Comparison of ENCODE assay signal across 28 mouse cellular contexts in genomic region chr12:83789051-83789780, GRCm38 (mm10). TPM values are rescaled to one million over a fixed set of nuclear protein-coding genes. Genes with fewer than 3 reads are reported as not detected.
DNase-seq lines count a peak whose midpoint lies in the region; ATAC-seq and TF ChIP-seq lines count a peak whose summit lies in the region.
"Had no signal": no experiment of that assay in that cellular context is flagged by ENCODE, and none has a peak within 500 bp of the region (broad histone marks: within the 10 kb centered on the region; RNA-seq: fewer than 3 reads in every experiment).

No protein-coding gene starts in this region.

- TF ChIP-seq CTCF in liver, adult 2 months (IDR thresholded peaks at IDR 0.05; ENCODE audit: low read depth, low read length): no peak
- no peak for TF ChIP-seq CTCF in G1E (IDR thresholded peaks at IDR 0.05; ENCODE audit: low read depth, low read length)
- TF ChIP-seq CTCF in layer of hippocampus, adult 2 months (conservative IDR thresholded peaks at IDR 0.05): no peak

- no peak for TF ChIP-seq POLR2A in liver, adult 2 months (IDR thresholded peaks at IDR 0.05; ENCODE audit: extremely low read depth, insufficient read depth, low read length)

- H3K9ac ChIP-seq in liver, adult 2 months (ENCODE audit: low read depth, low read length): no peak overlapping the region
- H3K9ac ChIP-seq: embryonic facial prominence, embryonic 15.5 days; forebrain, postnatal 0 days; hindbrain, embryonic 15.5 days had no signal

- peak; percentile 91 for DNase-seq in heart, adult 11 months
- DNase-seq in heart, postnatal 14 days: no peak
- DNase-seq in liver, adult 2 months (ENCODE audit: extremely low read depth, low read depth, low spot score): peak; percentile 88
- DNase-seq in liver (no peak), G1E (ENCODE audit: low spot score) (no peak)
- DNase-seq in layer of hippocampus, adult 2 months (ENCODE audit: low spot score in 2 of 2): no peak
- DNase-seq: adrenal gland, adult 8-10 months; adrenal gland, postnatal 25 days; cerebellum, adult 11-12 months; cerebellum, adult 8-10 months; cerebellum, postnatal 10 days; cerebellum, postnatal 36 days; embryo, embryonic 11 days; forebrain, postnatal 0 days; gastrocnemius, postnatal 10 days; gastrocnemius, postnatal 36 days; heart, postnatal 36 days had no signal

- no peaks in the 10 kb centered on the region for H3K27me3 ChIP-seq in liver, adult 2 months (ENCODE audit: control insufficient read depth, insufficient read depth, low read length)
- H3K27me3 ChIP-seq in G1E (ENCODE audit: insufficient read depth, low read length): peaks cover 40% of the 10 kb centered on the region
- H3K27me3 ChIP-seq: embryonic facial prominence, embryonic 15.5 days; hindbrain, embryonic 15.5 days had no signal

- H3K4me1 ChIP-seq in liver, adult 2 months (ENCODE audit: control insufficient read depth, insufficient read depth, low read length): peaks cover 29% of the 10 kb centered on the region
- no peaks in the 10 kb centered on the region for H3K4me1 ChIP-seq in G1E (ENCODE audit: insufficient read depth, low read depth, low read length)
- H3K4me1 ChIP-seq: hindbrain, embryonic 15.5 days had no signal

- H3K36me3 ChIP-seq in liver, adult 2 months (ENCODE audit: control insufficient read depth, insufficient read depth, low read length): 0 out of 2 replicates have a peak, but pooled peaks cover 3% of the 10 kb centered on the region
- H3K36me3 ChIP-seq in G1E (replicated peaks): peaks cover 38% of the 10 kb centered on the region
- H3K36me3 ChIP-seq: hindbrain, embryonic 15.5 days had no signal

- intact Hi-C loops in heart, postnatal 14 days (cut with DNase I): no loop called here

- H3K9me3 ChIP-seq in G1E (replicated peaks): no peaks in the 10 kb centered on the region
- H3K9me3 ChIP-seq: embryonic facial prominence, embryonic 15.5 days; hindbrain, embryonic 10.5 days; hindbrain, embryonic 15.5 days had no signal

- ATAC-seq in G1E (ENCODE audit: extremely low read depth, insufficient number of reproducible peaks, low FRiP score, poor library complexity, severe bottlenecking): no peak
- ATAC-seq: activated CD4-positive, CD25-positive, alpha-beta regulatory T cell, adult 4 months; CD4-positive, CD25-positive, alpha-beta regulatory T cell, adult 4 months; forebrain, embryonic 14.5 days; forebrain, postnatal 0 days; inflammation-experienced regulatory T-cells, adult 6 months; intestine, embryonic 16.5 days had no signal

- 67% methylated on average over 17 of the region's 17 CpGs for WGBS in liver, adult 2 months

- no peaks in the 10 kb centered on the region for H3K79me2 ChIP-seq in liver, adult 2 months (ENCODE audit: control insufficient read depth, insufficient read depth, low read length)

- peak overlapping the region; percentile 75 for H3K27ac ChIP-seq in liver, adult 2 months (replicated peaks; ENCODE audit: insufficient read depth, low read depth, low read length)
- H3K27ac ChIP-seq in layer of hippocampus, adult 2 months: no peak overlapping the region
- H3K27ac ChIP-seq: hindbrain, embryonic 15.5 days had no signal

- H3K4me3 ChIP-seq in liver, adult 2 months (ENCODE audit: insufficient read depth, low read depth, low read length): no peak overlapping the region
- 0 out of 2 replicates have a peak overlapping the region, but pooled peaks have one; percentile 7 for H3K4me3 ChIP-seq in G1E (ENCODE audit: low read depth, low read length)
- H3K4me3 ChIP-seq in layer of hippocampus, adult 2 months: no peak overlapping the region
- H3K4me3 ChIP-seq: embryonic facial prominence, embryonic 15.5 days; hindbrain, embryonic 10.5 days; hindbrain, embryonic 15.5 days had no signal

RNA-seq across cellular contexts. Expression of gene Papln, which starts 25.8 kb away (rescaled TPM):
- total RNA-seq in heart, postnatal 14 days (2021): 10 to 100 TPM; 21.8 to 24.8 TPM
- total RNA-seq in liver, adult 2 months (2014; rRNA removed): 1.3 and 1.9 TPM in 2 replicates
- polyA plus RNA-seq in liver, adult 2 months (2012; rRNA removed): 2.5 and 3.1 TPM in 2 replicates
- total RNA-seq in G1E (2014; fragmentation: Nextera tagmentation): not detected in 2 replicates
- 0.05 and 0.06 TPM in 2 replicates for total RNA-seq in G1E (2017)
- polyA plus RNA-seq in G1E (2012): 0.03 and 0.07 TPM in 2 replicates
- total RNA-seq in layer of hippocampus, adult 2 months (2021): 1 to 10 TPM; 2.4 to 4.0 TPM
- total RNA-seq: granulocyte monocyte progenitor cell, adult 5-6 weeks had no signal
- polyA plus RNA-seq: activated CD4-positive, CD25-positive, alpha-beta regulatory T cell, adult 4 months; C2C12; CD4-positive, CD25-positive, alpha-beta regulatory T cell, adult 4 months; embryonic facial prominence, embryonic 11.5 days; inflammation-experienced regulatory T-cells, adult 6 months had no signal

Comparison
In these comparisons a context has a peak if more than half of its experiments do, and no peak if none do; other contexts are left out.
1. DNase-seq: peak in heart, adult 11 months (single experiment) and liver, adult 2 months (single experiment); none in heart, postnatal 14 days (0 of 2), liver (single experiment), G1E (single experiment) and layer of hippocampus, adult 2 months (0 of 2).